Mouse (Mus musculus): ENCODE data around the gene Thtpa.

GRCm38 (mm10) chr14:55104365-55104764 lies 9.8 kb downstream of the Thtpa start:
- TF ChIP-seq TAL1 (IDR thresholded peaks at IDR 0.05; ENCODE audit: low read length) (no peak), GATA1 (IDR thresholded peaks at IDR 0.05; ENCODE audit: low read length) (no peak)

Measured in erythroblast, embryonic 14.5 days (primary cell).